Mouse (Mus musculus) kidney, postnatal 0 days (tissue): ENCODE results near the gene Nav1. TPM values are rescaled to one million over a fixed set of nuclear protein-coding genes. Genes with fewer than 3 reads are reported as not detected.
A peak's percentile ranks its signal among the peaks of the same experiment; 100 is the strongest.

ENCODE experiments used
- ATAC-seq: fragments of 200-750 bp; cut with Nextera tagmentation; replicated peaks from 2 replicates; pipeline ENCODE4 v1.8.0; 2017; ENCODE audit warnings: low read depth, moderate number of reproducible peaks, moderate TSS enrichment, moderate library complexity; ENCODE audit not compliant: low FRiP score
- DNase-seq: peaks from one replicate; pipeline ENCODE4 v3.0.0-alpha.2; 2016; ENCODE audit warnings: low spot score
- H3K27ac ChIP-seq: fragments of 300-500 bp; sonication (generic); 2 replicates; pipeline ENCODE4 v1.5.1; 2014; ENCODE audit warnings: mild to moderate bottlenecking
- H3K27me3 ChIP-seq: fragments of 300-500 bp; sonication (generic); 2 replicates; pipeline ENCODE4 v1.6.1; 2014; ENCODE audit warnings: low read length, mixed read lengths; ENCODE audit not compliant: insufficient read depth
- H3K36me3 ChIP-seq: fragments of 300-500 bp; sonication (generic); 2 replicates; pipeline ENCODE4 v1.6.1; 2014; ENCODE audit warnings: low read length, mixed read lengths; ENCODE audit not compliant: insufficient read depth
- H3K4me1 ChIP-seq: fragments of 300-500 bp; sonication (generic); replicated peaks from 2 replicates; pipeline ENCODE4 v1.6.1; 2014; ENCODE audit warnings: antibody characterized with exemption, low read length, mixed read lengths; ENCODE audit not compliant: insufficient read depth
- H3K4me2 ChIP-seq: fragments of 300-500 bp; sonication (generic); 2 replicates; pipeline ENCODE4 v1.6.1; 2014; ENCODE audit warnings: mild to moderate bottlenecking, low read length, moderate library complexity, mixed read lengths
- H3K4me3 ChIP-seq: fragments of 300-500 bp; sonication (generic); replicated peaks from 2 replicates; pipeline ENCODE4 v1.5.1; 2014; ENCODE audit warnings: low read depth, low read length
- H3K9ac ChIP-seq: fragments of 300-500 bp; sonication (generic); 2 replicates; pipeline ENCODE4 v1.6.1; 2014; ENCODE audit warnings: low read depth, low read length
- H3K9me3 ChIP-seq: fragments of 300-500 bp; sonication (generic); replicated peaks from 2 replicates; pipeline ENCODE4 v1.6.1; 2016; ENCODE audit warnings: low read length, inconsistent platforms, mixed read lengths
- CTCF ChIP-seq: IDR thresholded peaks from 2 replicates; pipeline ENCODE4 v1.5.1; 2016; ENCODE audit warnings: antibody characterized with exemption, low read depth, mild to moderate bottlenecking, moderate library complexity
- WGBS: fragments of 180-500 bp; shearing (Covaris S2); extraction: QIAGEN DNeasy Blood & Tissue Kit; methylation state at CpG from one replicate; pipeline ENCODE4 v1.1.7; 2014; 5-methylcytosine and 5-hydroxymethylcytosine counted together
- polyA plus RNA-seq: library from polyadenylated mRNA; unstranded; fragments of >200 nt; fragmentation: Nextera tagmentation; extraction: Ambion mirVana; gene quantifications from 2 replicates; pipeline ENCODE4 v1.2.1, GENCODE M21; 2015

Gene Nav1
- polyA plus RNA-seq, 1 experiment from 2014 or later, result 9.1 TPM

DNA sequence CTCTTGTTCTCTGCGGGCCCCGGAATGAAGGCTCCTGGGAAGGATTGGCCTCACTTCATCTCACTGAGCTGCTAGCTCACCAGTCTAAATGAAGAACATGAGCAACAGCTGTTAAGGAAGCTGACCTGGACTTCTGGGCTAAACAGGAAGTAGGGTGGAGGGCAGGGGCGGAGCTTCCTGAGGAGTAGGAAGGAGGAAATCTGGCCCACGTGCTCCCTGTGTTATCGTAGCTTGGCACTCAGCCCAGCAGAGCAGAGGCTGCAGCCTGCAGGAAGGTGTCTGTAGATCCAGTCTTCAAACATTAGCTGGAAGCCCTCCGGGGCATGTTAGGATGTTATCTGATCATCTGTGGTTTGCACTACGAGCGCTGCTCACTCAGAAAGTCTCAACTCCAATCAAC, 24.4 kb upstream of the Nav1 start:
- Histone ChIP-seq H3K36me3 (no peaks in the 10 kb centered on the region), H3K4me3 (no peak overlapping the region), H3K9me3 (no peaks in the 10 kb centered on the region), H3K27ac (peak overlapping the region; percentile 65), H3K4me2 (no peak overlapping the region), H3K4me1 (peaks cover 12% of the 10 kb centered on the region; the same call in 1 of the 2 replicates), H3K27me3 (no peaks in the 10 kb centered on the region), H3K9ac (no peak overlapping the region)
- TF ChIP-seq CTCF, result no peak
- peak; percentile 57; the same call in 1 of the 2 replicates for ATAC-seq
- 43% methylated on average over 8 of the region's 8 CpGs for WGBS
- peak; percentile 94 for DNase-seq

DNA sequence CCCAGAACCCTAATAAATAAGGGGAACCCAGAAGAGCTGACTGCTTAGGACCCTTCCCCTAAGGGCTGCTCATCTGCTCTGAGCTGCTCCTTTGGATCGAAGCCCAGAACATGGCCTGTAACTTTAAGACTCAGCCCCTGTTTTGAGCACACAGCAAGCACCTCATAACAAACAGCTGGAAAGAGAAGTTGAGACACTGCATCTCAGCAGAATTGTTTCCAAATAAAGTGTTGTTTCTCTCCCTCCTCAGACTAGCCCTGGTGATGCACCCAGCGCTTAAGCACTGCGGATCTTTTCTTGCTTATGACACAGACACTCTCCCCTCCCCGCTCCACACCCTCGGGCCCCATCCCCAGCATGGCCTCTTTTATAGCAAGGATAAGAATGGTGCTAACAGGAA, 22.8 kb upstream of the Nav1 start:
- Histone ChIP-seq H3K27ac (no peak overlapping the region), H3K36me3 (no peaks in the 10 kb centered on the region), H3K9ac (no peak overlapping the region), H3K4me3 (no peak overlapping the region), H3K4me2 (no peak overlapping the region), H3K4me1 (peaks cover 12% of the 10 kb centered on the region; the same call in 1 of the 2 replicates), H3K27me3 (no peaks in the 10 kb centered on the region), H3K9me3 (no peaks in the 10 kb centered on the region)
- ATAC-seq (no peak), DNase-seq (peak; percentile 10)
- WGBS, result 57% methylated on average over 5 of the region's 5 CpGs
- no peak for TF ChIP-seq CTCF

DNA sequence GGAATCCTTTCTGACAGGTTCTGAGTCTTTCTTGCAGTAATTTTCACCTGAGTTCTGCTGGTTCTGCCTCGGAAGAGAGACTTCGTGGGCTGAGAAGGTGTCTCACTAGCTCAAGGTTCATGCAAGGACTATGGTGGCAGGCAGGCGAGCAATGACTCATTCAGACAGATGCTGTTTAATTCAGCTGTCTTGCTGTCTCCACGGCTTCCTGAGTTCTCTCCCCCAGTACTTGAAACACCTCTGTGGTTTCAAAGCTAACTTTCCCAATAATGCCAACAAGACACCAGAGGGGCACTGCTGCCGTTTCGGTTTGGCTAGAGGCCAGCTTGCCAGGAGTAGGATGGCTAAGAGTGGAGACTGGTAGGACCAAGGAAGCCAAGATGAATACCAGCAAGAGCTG, 19.1 kb upstream of the Nav1 start:
- H3K4me3 ChIP-seq, result no peak overlapping the region
- H3K4me2 ChIP-seq, result no peak overlapping the region
- H3K4me1 ChIP-seq, result peaks cover 8% of the 10 kb centered on the region; the same call in 1 of the 2 replicates
- no peak overlapping the region for H3K9ac ChIP-seq
- DNase-seq (no peak), ATAC-seq (no peak)
- WGBS, result 72% methylated on average over 6 of the region's 6 CpGs
- H3K9me3 ChIP-seq, result no peaks in the 10 kb centered on the region
- H3K36me3 ChIP-seq, result no peaks in the 10 kb centered on the region
- no peaks in the 10 kb centered on the region for H3K27me3 ChIP-seq
- no peak overlapping the region for H3K27ac ChIP-seq
- TF ChIP-seq CTCF, result no peak

DNA sequence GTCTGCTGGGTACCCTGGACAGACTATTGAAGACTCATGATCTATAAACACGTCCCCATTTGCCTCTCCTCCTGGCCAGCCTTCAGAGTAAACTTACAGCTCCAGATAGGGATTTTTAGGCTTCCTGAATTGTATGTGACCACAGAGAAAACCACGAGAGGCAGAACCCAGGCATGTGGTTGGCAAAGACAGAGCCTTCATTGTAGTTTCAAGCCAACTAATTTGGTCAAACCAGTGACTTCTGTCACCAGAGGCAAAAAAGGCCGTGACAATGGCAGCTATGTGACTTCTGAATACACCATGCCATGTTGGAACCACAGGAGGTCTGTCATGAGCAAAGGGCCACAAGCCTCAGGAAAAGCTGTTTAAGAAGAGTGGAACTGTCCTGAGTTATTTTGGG, 18.6 kb upstream of the Nav1 start:
- H3K27ac ChIP-seq, result no peak overlapping the region
- H3K9ac ChIP-seq, result no peak overlapping the region
- peaks cover 4% of the 10 kb centered on the region; the same call in 1 of the 2 replicates for H3K4me1 ChIP-seq
- 77% methylated on average over 3 of the region's 3 CpGs for WGBS
- H3K9me3 ChIP-seq, result no peaks in the 10 kb centered on the region
- no peaks in the 10 kb centered on the region for H3K36me3 ChIP-seq
- no peak overlapping the region for H3K4me2 ChIP-seq
- TF ChIP-seq CTCF, result no peak
- H3K4me3 ChIP-seq, result no peak overlapping the region
- no peak for ATAC-seq
- DNase-seq, result no peak
- no peaks in the 10 kb centered on the region for H3K27me3 ChIP-seq

DNA sequence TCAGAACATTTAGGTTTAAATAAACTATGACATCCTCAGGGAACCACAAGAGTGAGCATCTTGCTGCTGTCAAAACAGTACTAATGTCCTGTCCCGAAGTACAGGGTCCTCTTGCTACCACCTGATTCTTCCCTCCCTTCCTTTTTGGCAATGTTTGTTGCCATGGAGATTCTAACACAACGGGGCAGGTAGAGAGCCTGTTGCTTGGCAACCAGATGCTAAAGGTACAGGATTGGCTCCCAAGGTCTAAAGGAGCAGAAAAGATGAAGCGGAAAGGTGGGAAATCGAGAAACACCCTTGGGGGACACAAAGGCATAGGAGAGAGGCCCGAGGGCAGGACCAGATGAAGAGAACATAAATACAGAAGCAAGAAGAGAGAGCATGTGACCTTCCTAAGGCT, 17.6 kb upstream of the Nav1 start:
- no peaks in the 10 kb centered on the region for H3K27me3 ChIP-seq
- no peaks in the 10 kb centered on the region for H3K36me3 ChIP-seq
- 70% methylated on average over 5 of the region's 5 CpGs for WGBS
- no peak for DNase-seq
- H3K9ac ChIP-seq, result no peak overlapping the region
- ATAC-seq, result no peak
- TF ChIP-seq CTCF, result no peak
- no peaks in the 10 kb centered on the region for H3K9me3 ChIP-seq
- H3K27ac ChIP-seq, result no peak overlapping the region
- peaks cover 2% of the 10 kb centered on the region; the same call in 1 of the 2 replicates for H3K4me1 ChIP-seq
- no peak overlapping the region for H3K4me3 ChIP-seq
- H3K4me2 ChIP-seq, result no peak overlapping the region

DNA sequence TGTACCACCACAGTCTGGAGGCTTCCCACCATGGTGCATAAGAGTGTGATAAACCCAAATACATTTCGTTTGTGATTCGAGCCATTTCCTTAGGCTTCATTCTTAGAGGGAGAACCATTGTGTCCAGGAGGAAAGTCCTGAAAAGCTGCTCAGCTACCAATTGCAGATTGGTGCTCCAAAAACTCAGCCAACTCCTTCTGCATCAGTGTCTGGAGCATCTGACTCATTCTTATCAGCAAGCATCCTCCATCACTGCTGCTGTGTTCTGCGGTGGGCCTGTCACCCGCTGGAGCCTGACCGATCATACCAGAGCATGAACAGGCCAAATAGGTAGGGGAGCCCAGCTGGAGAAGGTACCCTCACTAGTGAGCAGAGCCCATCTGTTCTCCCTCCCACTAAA, 16.0 kb upstream of the Nav1 start:
- 96% methylated on average over 5 of the region's 5 CpGs for WGBS
- DNase-seq, result no peak
- H3K36me3 ChIP-seq, result no peaks in the 10 kb centered on the region
- H3K9ac ChIP-seq, result no peak overlapping the region
- peaks cover 7% of the 10 kb centered on the region for H3K4me1 ChIP-seq
- no peak overlapping the region for H3K4me2 ChIP-seq
- no peak overlapping the region for H3K4me3 ChIP-seq
- TF ChIP-seq CTCF, result no peak
- no peaks in the 10 kb centered on the region for H3K9me3 ChIP-seq
- ATAC-seq, result no peak
- H3K27ac ChIP-seq, result no peak overlapping the region
- no peaks in the 10 kb centered on the region for H3K27me3 ChIP-seq

DNA sequence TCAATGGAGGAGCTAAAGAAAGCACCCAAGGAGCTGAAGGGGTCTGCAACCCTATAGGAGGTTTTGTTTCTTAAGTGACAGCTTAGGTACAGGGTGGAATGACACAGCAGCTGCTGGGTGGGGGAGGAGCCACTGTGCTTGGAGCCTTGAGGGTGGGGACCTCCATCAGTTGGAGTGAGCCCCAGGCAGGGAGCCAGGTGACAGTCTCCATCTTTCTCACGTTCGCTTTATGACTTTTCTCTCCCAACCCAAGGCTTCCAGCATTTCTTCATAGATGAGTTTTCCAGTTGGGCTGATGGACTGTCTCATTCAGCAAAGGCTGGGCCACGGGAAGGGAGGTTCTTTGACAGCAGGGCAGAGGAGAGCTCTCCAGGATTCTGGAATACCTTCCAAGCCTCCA, 14.2 kb upstream of the Nav1 start:
- Histone ChIP-seq H3K4me2 (no peak overlapping the region), H3K9ac (no peak overlapping the region), H3K9me3 (no peaks in the 10 kb centered on the region), H3K4me3 (no peak overlapping the region), H3K27ac (no peak overlapping the region), H3K36me3 (no peaks in the 10 kb centered on the region), H3K27me3 (no peaks in the 10 kb centered on the region), H3K4me1 (peaks cover 7% of the 10 kb centered on the region)
- DNase-seq (no peak), ATAC-seq (no peak)
- WGBS, result 54% methylated on average over 3 of the region's 3 CpGs
- no peak for TF ChIP-seq CTCF
